Mouse (Mus musculus): ENCODE results near the gene Wdr45b. TPM values are rescaled to one million over a fixed set of nuclear protein-coding genes. Genes with fewer than 3 reads are reported as not detected.
A peak's percentile ranks its signal among the peaks of the same experiment; 100 is the strongest.

The Wdr45b gene
- polyA plus RNA-seq, 1 experiment from 2014 or later, result 76.2 TPM

DNA sequence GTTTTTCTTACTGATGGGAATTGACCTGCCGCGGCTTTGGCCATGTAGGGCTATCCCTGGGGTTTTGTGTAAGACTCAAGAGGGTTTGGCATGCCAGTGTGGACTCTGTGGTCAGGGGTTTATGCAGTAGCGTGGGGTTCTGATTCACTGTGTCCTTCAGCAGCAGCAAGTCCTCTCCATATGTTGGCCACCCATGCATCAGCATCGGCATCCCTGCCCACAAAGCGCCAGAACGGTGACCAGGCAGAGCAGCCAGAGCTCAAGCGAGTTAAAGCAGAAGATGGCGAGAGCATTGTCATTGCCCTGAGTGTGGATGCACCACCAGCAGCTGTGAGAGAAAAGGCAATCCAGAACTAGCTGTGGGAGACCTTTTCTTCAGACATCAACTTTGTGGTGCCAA is 47.6 kb downstream of the Wdr45b start:
- peaks cover 47% of the 10 kb centered on the region for H3K36me3 ChIP-seq (ENCODE audit: insufficient read depth, low read length)
- DNase-seq (ENCODE audit: low spot score) (no peak), ATAC-seq (replicated peaks; ENCODE audit: low FRiP score, low read depth) (no peak)
- H3K9me3 ChIP-seq (replicated peaks; ENCODE audit: low read length), result no peaks in the 10 kb centered on the region
- no peak overlapping the region for H3K4me2 ChIP-seq (ENCODE audit: low read length)
- no peaks in the 10 kb centered on the region for H3K4me1 ChIP-seq (replicated peaks; ENCODE audit: insufficient read depth, low read length)
- TF ChIP-seq CTCF (IDR thresholded peaks at IDR 0.05; ENCODE audit: low read depth), result no peak
- H3K4me3 ChIP-seq (replicated peaks; ENCODE audit: low read depth, low read length), result no peak overlapping the region
- no peak overlapping the region for H3K27ac ChIP-seq
- H3K27me3 ChIP-seq (ENCODE audit: insufficient read depth, low read length), result no peaks in the 10 kb centered on the region
- no peak overlapping the region for H3K9ac ChIP-seq (ENCODE audit: low read depth, low read length)
- WGBS, result 96% methylated on average over 8 of the region's 8 CpGs

- ATAC-seq (replicated peaks; ENCODE audit: low FRiP score, low read depth) (no peak), DNase-seq (ENCODE audit: low spot score) (no peak)
- no peak overlapping the region for H3K4me3 ChIP-seq (replicated peaks; ENCODE audit: low read depth, low read length)
- no peaks in the 10 kb centered on the region for H3K9me3 ChIP-seq (replicated peaks; ENCODE audit: low read length)
- H3K4me1 ChIP-seq (replicated peaks; ENCODE audit: insufficient read depth, low read length), result no peaks in the 10 kb centered on the region
- no peak for TF ChIP-seq CTCF (IDR thresholded peaks at IDR 0.05; ENCODE audit: low read depth)
- no peaks in the 10 kb centered on the region for H3K27me3 ChIP-seq (ENCODE audit: insufficient read depth, low read length)
- 94% methylated on average over 6 of the region's 6 CpGs for WGBS
- H3K9ac ChIP-seq (ENCODE audit: low read depth, low read length), result no peak overlapping the region
- no peak overlapping the region for H3K27ac ChIP-seq
- no peak overlapping the region for H3K4me2 ChIP-seq (ENCODE audit: low read length)
- peaks cover 46% of the 10 kb centered on the region for H3K36me3 ChIP-seq (ENCODE audit: insufficient read depth, low read length)
These were observed 48.9 kb downstream of the Wdr45b start for GRCm38 (mm10) chr11:121305371-121305770.

DNA sequence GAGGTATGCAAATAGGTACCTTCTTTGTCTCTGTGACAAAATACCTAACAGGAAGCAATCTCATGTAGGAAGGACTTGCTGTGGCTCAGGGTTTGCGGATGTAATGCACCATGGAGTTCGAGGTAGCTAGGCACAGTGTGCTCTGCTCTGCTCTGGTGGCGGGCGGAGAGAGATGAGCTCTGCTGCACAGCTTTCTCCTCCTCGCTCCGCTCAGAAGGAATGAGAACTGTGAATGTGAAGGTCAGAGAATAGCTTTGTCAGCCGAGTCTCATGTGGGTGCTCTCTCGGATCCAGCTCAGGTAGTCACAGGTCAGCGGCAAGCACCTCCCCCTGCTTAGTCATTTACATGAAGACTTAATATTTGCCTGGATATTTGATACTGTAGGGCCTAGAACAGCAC is 54.0 kb downstream of the Wdr45b start:
- Histone ChIP-seq H3K36me3 (ENCODE audit: insufficient read depth, low read length) (peaks cover 40% of the 10 kb centered on the region), H3K4me3 (replicated peaks; ENCODE audit: low read depth, low read length) (no peak overlapping the region), H3K27ac (peak overlapping the region; percentile 55; the same call in 1 of the 2 replicates), H3K9me3 (replicated peaks; ENCODE audit: low read length) (no peaks in the 10 kb centered on the region), H3K9ac (ENCODE audit: low read depth, low read length) (no peak overlapping the region), H3K4me1 (replicated peaks; ENCODE audit: insufficient read depth, low read length) (no peaks in the 10 kb centered on the region), H3K27me3 (ENCODE audit: insufficient read depth, low read length) (no peaks in the 10 kb centered on the region), H3K4me2 (ENCODE audit: low read length) (no peak overlapping the region)
- peak; percentile 87 for ATAC-seq (replicated peaks; ENCODE audit: low FRiP score, low read depth)
- peak; percentile 41 for DNase-seq (ENCODE audit: low spot score)
- TF ChIP-seq CTCF (IDR thresholded peaks at IDR 0.05; ENCODE audit: low read depth), result no peak
- WGBS, result 60% methylated on average over 9 of the region's 9 CpGs

DNA sequence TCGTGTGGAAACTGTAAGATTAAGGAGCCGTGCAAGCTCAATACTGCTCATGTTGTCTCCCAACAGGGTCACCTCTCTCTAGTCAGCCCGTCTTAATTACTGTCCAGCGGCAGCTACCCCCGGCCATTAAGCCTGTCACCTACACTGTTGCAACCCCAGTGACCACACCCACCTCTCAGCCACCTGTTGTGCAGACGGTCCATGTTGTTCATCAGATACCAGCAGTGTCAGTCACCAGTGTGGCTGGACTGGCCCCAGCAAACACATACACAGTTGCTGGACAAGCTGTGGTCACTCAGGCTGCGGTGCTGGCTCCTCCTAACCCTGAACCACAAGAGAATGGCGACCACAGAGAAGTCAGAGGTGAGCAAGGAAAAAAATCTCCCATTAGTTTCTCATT is 55.8 kb downstream of the Wdr45b start:
- DNase-seq (ENCODE audit: low spot score), result no peak
- no peak overlapping the region for H3K27ac ChIP-seq
- peaks cover 29% of the 10 kb centered on the region for H3K36me3 ChIP-seq (ENCODE audit: insufficient read depth, low read length)
- H3K4me3 ChIP-seq (replicated peaks; ENCODE audit: low read depth, low read length), result no peak overlapping the region
- H3K4me1 ChIP-seq (replicated peaks; ENCODE audit: insufficient read depth, low read length), result no peaks in the 10 kb centered on the region
- ATAC-seq (replicated peaks; ENCODE audit: low FRiP score, low read depth), result no peak
- 83% methylated on average over 8 of the region's 8 CpGs for WGBS
- TF ChIP-seq CTCF (IDR thresholded peaks at IDR 0.05; ENCODE audit: low read depth), result no peak
- H3K4me2 ChIP-seq (ENCODE audit: low read length), result no peak overlapping the region
- no peaks in the 10 kb centered on the region for H3K9me3 ChIP-seq (replicated peaks; ENCODE audit: low read length)
- no peaks in the 10 kb centered on the region for H3K27me3 ChIP-seq (ENCODE audit: insufficient read depth, low read length)
- H3K9ac ChIP-seq (ENCODE audit: low read depth, low read length), result no peak overlapping the region

GRCm38 (mm10) chr11:121294771-121295170 is 59.5 kb downstream of the Wdr45b start:
- Histone ChIP-seq H3K36me3 (ENCODE audit: insufficient read depth, low read length) (peaks cover 31% of the 10 kb centered on the region; the same call in 1 of the 2 replicates), H3K4me1 (replicated peaks; ENCODE audit: insufficient read depth, low read length) (no peaks in the 10 kb centered on the region), H3K27ac (no peak overlapping the region), H3K27me3 (ENCODE audit: insufficient read depth, low read length) (no peaks in the 10 kb centered on the region), H3K9ac (ENCODE audit: low read depth, low read length) (no peak overlapping the region), H3K4me3 (replicated peaks; ENCODE audit: low read depth, low read length) (no peak overlapping the region), H3K4me2 (ENCODE audit: low read length) (no peak overlapping the region), H3K9me3 (replicated peaks; ENCODE audit: low read length) (no peaks in the 10 kb centered on the region)
- no peak for ATAC-seq (replicated peaks; ENCODE audit: low FRiP score, low read depth)
- DNase-seq (ENCODE audit: low spot score), result no peak
- 94% methylated on average over 5 of the region's 5 CpGs for WGBS
- no peak for TF ChIP-seq CTCF (IDR thresholded peaks at IDR 0.05; ENCODE audit: low read depth)

DNA sequence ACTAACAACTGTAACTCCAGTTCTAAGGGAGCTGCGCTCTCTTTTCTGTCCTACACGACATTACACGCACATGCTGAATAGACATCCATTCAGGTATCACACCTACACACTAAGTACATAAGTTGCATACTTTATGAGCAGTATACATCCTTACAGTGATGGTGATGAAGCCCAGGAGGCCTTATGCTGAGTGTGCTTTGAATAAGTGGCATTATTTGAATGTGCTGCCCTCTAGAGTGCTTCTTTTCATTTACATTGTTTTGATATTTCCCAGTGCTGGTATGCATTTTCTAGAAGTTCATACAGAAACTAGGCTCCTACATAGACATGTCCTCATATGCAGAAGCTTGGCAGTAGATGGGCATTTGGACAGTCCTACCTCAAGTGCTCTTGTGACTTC is 64.4 kb downstream of the Wdr45b start:
- peak; percentile 15 for DNase-seq (ENCODE audit: low spot score)
- Histone ChIP-seq H3K36me3 (ENCODE audit: insufficient read depth, low read length) (peaks cover 45% of the 10 kb centered on the region), H3K9ac (ENCODE audit: low read depth, low read length) (no peak overlapping the region), H3K4me2 (ENCODE audit: low read length) (no peak overlapping the region), H3K27ac (no peak overlapping the region), H3K4me1 (replicated peaks; ENCODE audit: insufficient read depth, low read length) (no peaks in the 10 kb centered on the region), H3K27me3 (ENCODE audit: insufficient read depth, low read length) (no peaks in the 10 kb centered on the region), H3K4me3 (replicated peaks; ENCODE audit: low read depth, low read length) (no peak overlapping the region), H3K9me3 (replicated peaks; ENCODE audit: low read length) (no peaks in the 10 kb centered on the region)
- WGBS, result 96% methylated on average over 3 of the region's 3 CpGs
- ATAC-seq (replicated peaks; ENCODE audit: low FRiP score, low read depth), result no peak
- peak; percentile 48 for TF ChIP-seq CTCF (IDR thresholded peaks at IDR 0.05; ENCODE audit: low read depth)

- Histone ChIP-seq H3K27ac (no peak overlapping the region), H3K4me2 (ENCODE audit: low read length) (no peak overlapping the region), H3K27me3 (ENCODE audit: insufficient read depth, low read length) (no peaks in the 10 kb centered on the region), H3K36me3 (ENCODE audit: insufficient read depth, low read length) (peaks cover 16% of the 10 kb centered on the region), H3K9me3 (replicated peaks; ENCODE audit: low read length) (no peaks in the 10 kb centered on the region), H3K4me1 (replicated peaks; ENCODE audit: insufficient read depth, low read length) (no peaks in the 10 kb centered on the region), H3K9ac (ENCODE audit: low read depth, low read length) (no peak overlapping the region), H3K4me3 (replicated peaks; ENCODE audit: low read depth, low read length) (no peak overlapping the region)
- ATAC-seq (replicated peaks; ENCODE audit: low FRiP score, low read depth) (no peak), DNase-seq (ENCODE audit: low spot score) (no peak)
- TF ChIP-seq CTCF (IDR thresholded peaks at IDR 0.05; ENCODE audit: low read depth), result no peak
- 71% methylated on average over 6 of the region's 6 CpGs for WGBS
These were observed 71.3 kb downstream of the Wdr45b start for GRCm38 (mm10) chr11:121282911-121283310.

Measured in kidney, postnatal 0 days (tissue).